Mouse (Mus musculus) megakaryocyte, embryonic 14.5 days (primary cell): ENCODE measurements at regions not wholly inside any gene's neighbourhood (a gene's known extent, or its start where the extent isn't known, plus 50 kb on each side); places are given as distances from the start of the nearest gene placed in this dataset.

Source experiments
- FLI1 ChIP-seq: IDR thresholded peaks from 2 replicates; pipeline ENCODE4 v1.6.1; 2012; ENCODE audit warnings: low read length, inconsistent platforms, mixed read lengths
- GATA1 ChIP-seq: IDR thresholded peaks from 3 replicates; pipeline ENCODE4 v1.6.1; 2012; ENCODE audit warnings: mixed read lengths, low read length, inconsistent platforms, borderline replicate concordance

GRCm38 (mm10) chr8:54464977-54465376 lies 64.4 kb upstream of the Asb5 start:
- TF ChIP-seq GATA1 (no peak), FLI1 (no peak)
